Mouse (Mus musculus): ENCODE data around the gene Tfcp2.

Gene Tfcp2

GRCm38 (mm10) chr15:100551326-100552307 is at the start of gene Tfcp2:
TSS of gene Tfcp2 (minus strand) at chr15:100552008.
- peak; percentile 100 for DNase-seq (ENCODE audit: low spot score)

DNA sequence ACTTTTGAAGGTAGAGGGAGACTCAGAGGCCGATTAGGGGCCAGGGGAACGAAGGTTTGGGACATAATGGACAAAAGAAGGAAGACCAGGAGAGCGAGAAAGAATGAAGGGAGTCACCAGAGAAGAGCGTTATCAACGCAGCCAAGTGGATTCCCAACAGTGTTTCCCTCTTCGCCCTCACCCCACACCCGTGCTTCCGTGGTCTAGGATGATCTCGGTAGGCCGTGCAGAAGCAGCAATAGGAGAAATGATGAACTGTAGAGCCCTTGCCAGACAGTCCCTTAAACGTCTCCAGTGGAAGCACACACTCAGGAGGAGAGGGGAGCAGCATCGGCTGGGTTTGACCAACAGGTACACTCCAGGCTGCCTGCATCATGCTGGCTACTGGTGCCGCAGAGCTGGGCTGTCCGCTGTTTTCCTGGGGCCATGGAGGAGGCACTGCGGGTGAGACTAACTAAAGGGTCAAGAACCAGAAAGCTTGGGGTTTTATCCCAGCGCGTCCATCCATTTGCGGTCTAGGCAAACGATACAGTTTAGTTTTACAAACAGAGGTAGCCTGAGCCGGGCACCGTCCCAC is 49.0 kb upstream of the Tfcp2 start:
- DNase-seq (ENCODE audit: low spot score): no peak

- DNase-seq (ENCODE audit: low spot score): peak; percentile 72
These were observed 48.4 kb upstream of the Tfcp2 start for GRCm38 (mm10) chr15:100600047-100600695.

DNA sequence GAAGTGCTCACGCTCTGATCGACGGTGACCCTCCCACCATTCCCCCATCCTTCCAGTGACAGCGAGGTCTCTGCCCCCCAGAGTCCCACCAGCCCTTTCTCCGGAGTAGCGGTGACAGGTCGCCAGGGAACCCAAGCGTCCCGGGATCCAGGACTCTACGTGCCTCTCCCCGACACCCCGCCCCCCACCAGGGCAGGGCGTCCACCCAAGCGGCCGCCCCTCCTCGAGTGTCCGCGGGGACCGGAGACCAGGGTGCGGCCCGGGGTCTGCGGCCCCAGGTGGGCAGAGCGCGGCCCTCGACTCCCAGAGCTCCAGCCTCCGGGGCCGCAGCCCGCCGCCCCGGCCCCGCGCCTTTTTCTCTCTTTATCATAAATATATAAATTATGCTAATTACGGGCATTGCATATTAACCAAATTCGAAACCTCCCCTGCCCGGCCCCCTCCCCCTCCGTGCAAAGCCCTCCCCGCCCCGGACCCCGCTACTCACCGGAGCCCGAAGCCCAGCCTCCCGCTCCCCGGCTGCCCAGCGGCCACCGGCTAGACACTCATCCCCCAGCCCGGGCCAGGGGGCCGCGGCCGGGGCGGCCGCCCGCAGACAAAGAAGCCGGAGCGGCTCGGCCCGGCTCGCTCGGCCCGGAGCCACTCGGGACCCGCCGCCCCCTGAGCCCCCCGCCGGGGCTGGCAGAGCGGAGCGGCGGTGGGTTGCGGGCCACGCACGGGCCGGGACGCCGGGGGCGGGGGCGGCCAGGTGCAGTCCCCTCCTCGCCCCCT is 47.7 kb upstream of the Tfcp2 start, which contains the start of gene Pou6f1:
TSS of gene Pou6f1 (minus strand) at position 709 of the 771 bp plus-strand sequence.
- DNase-seq (ENCODE audit: low spot score): no peak

- peak; percentile 21 for DNase-seq (ENCODE audit: low spot score)
These were observed 47.1 kb upstream of the Tfcp2 start for GRCm38 (mm10) chr15:100598883-100599275.

- DNase-seq (ENCODE audit: low spot score): no peak
These were observed 46.6 kb upstream of the Tfcp2 start for GRCm38 (mm10) chr15:100598287-100598882.

DNA sequence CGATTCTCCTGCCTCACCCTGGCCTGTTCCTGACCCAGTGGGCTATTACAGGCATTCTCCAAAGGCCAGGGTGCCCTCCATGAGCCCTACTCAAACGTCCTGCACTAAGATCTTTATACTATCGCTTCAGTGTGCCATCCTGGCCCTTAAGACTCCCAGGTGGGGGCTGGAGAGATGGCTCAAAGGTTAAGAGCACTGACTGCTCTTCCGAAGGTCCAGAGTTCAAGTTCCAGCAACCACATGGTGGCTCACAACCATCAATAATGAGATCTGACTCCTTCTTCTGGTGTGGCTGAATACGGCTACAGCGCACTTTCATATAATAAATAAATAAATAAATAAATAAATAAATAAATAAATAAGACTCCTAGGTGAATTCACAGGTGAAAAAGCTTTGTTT is 41.0 kb upstream of the Tfcp2 start:
- DNase-seq (ENCODE audit: low spot score): no peak

- no peak for DNase-seq (ENCODE audit: low spot score)
These were observed 38.6 kb upstream of the Tfcp2 start for GRCm38 (mm10) chr15:100590436-100590835.

- DNase-seq (ENCODE audit: low spot score): no peak
These were observed 36.5 kb upstream of the Tfcp2 start for GRCm38 (mm10) chr15:100588297-100588696.

GRCm38 (mm10) chr15:100587166-100587565 is 35.4 kb upstream of the Tfcp2 start:
- no peak for DNase-seq (ENCODE audit: low spot score)

DNA sequence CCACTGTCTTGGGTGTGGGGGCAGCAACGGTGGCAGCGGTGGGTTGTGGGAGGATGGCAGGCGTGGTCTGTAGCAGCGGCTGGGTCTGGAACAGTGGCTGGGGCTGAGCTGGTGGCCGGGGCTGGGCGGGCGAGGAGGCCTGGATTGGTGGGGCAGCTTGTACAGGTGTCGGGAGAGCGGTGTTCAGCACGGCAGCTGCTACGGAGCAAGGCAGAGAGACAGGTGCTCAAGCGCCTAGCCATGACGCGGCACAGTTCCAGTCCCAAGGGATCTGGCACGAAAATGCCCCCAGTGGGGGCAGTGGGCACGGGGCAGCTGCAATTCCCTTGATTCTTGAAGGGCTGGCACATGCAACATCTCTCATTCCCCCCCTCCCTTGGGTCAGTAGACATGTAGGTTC is 34.1 kb upstream of the Tfcp2 start:
- no peak for DNase-seq (ENCODE audit: low spot score)

DNA sequence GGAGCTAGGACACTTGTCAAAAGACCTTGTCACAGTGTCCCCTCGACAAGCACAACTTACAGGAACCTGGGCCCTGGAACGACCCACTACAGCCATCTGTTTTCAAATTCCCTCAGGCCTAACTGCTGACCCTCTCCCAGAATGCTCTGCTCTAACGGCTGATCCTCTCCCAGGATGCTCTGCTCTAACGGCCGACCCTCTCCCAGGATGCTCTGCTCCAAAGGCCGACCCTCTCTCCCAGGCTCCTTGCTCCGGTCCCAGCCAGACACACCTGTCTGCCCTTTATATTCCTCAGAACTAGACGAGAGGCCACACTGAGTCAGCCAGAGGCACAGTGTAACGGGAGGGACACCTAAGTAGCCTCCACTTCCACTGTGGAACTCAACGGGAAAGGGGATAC is 28.3 kb upstream of the Tfcp2 start:
- DNase-seq (ENCODE audit: low spot score): no peak

DNA sequence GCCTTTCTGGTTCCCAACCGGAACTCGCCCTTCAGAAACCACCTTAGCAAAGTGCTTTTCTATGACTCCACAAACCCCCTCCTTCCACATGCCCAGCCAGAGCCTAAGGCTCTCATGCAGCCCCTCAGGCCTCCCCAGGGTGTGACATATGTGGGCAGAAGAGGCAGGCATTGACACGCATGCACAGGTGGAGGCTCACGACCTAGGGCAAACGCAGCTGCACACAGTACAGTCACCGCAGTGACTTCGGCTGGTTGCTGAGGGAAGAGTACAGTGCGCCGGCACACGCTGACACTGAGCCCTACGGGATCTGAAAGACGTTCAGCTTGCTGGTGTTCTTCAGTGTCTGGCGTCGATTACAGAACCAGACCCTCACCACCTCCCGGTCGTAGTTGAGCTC is 26.2 kb upstream of the Tfcp2 start:
- no peak for DNase-seq (ENCODE audit: low spot score)

DNA sequence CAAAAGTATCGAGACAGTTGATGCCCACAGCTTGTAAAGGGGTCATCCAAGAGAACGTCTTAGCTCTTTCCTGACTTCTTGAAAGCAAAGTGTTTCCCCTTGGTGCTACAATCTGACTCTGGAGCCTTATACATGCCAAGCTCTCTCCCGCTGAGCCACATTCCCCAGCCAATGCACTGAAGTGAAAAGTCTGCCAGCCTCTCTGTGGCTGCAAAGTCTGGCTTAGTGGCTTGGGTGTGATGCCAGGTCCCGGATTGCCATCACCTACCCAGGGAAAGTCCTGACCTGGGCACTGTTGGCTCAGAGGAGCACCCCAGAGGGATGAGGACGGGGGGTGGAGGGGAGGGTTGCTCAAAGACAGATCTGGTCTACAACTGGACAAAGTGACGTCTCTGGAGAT is 25.0 kb upstream of the Tfcp2 start:
- no peak for DNase-seq (ENCODE audit: low spot score)

GRCm38 (mm10) chr15:100576392-100576791 is 24.6 kb upstream of the Tfcp2 start:
- DNase-seq (ENCODE audit: low spot score): no peak

- no peak for DNase-seq (ENCODE audit: low spot score)
These were observed 23.6 kb upstream of the Tfcp2 start for GRCm38 (mm10) chr15:100575366-100575765.

GRCm38 (mm10) chr15:100574378-100574777 is 22.6 kb upstream of the Tfcp2 start:
- DNase-seq (ENCODE audit: low spot score): no peak

DNA sequence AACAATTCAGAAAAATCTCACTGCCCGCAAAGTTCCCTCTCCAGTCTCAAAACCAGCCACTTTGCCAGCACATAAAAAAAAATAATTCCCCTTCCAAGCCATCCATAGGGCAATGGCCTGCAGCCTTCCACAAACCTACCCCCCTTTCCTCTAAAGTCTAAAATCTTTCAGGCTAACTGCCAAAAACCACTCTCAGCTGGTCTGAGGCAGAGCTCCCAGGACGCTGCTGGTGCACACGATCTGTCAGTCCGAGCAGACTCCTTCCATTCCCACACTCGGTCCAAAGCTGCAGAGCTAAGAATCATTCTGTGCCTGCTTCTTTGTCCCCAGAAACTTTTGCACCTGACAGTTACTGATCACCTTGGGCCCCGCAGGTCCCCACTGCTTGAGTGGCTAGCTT is 22.1 kb upstream of the Tfcp2 start:
- DNase-seq (ENCODE audit: low spot score): no peak

- DNase-seq (ENCODE audit: low spot score): no peak
These were observed 17.4 kb upstream of the Tfcp2 start for GRCm38 (mm10) chr15:100569239-100569638.

- DNase-seq (ENCODE audit: low spot score): no peak
These were observed 14.7 kb upstream of the Tfcp2 start for GRCm38 (mm10) chr15:100566531-100566930.

- DNase-seq (ENCODE audit: low spot score): no peak
These were observed 6.1 kb upstream of the Tfcp2 start for GRCm38 (mm10) chr15:100557705-100558433.
